Mouse (Mus musculus) limb, embryonic 14.5 days (tissue): ENCODE data around the gene Zfp345. TPM values are rescaled to one million over a fixed set of nuclear protein-coding genes. Genes with fewer than 3 reads are reported as not detected.
A peak's percentile ranks its signal among the peaks of the same experiment; 100 is the strongest.
"Not testable (repeated sequence)": the region's sequence is repeated elsewhere in the genome, so short reads cannot be mapped to it uniquely, and the experiment has no call there.

Source experiments
- ATAC-seq: fragments of 200-750 bp; cut with Nextera tagmentation; 2 replicates; pipeline ENCODE4 v1.8.0; 2017; ENCODE audit warnings: low read depth, moderate number of reproducible peaks, moderate TSS enrichment; ENCODE audit not compliant: low FRiP score
- DNase-seq: peaks from one replicate; pipeline ENCODE4 v3.0.0-alpha.2; 2015; ENCODE audit warnings: low spot score
- H3K27ac ChIP-seq: fragments of 300-500 bp; sonication (generic); replicated peaks from 2 replicates; pipeline ENCODE4 v1.5.1; 2014; ENCODE audit warnings: low read depth, mild to moderate bottlenecking, low read length, moderate library complexity, mixed read lengths
- H3K27me3 ChIP-seq: fragments of 300-500 bp; sonication (generic); 2 replicates; pipeline ENCODE4 v1.6.1; 2014; ENCODE audit warnings: low read length, mixed read lengths; ENCODE audit not compliant: control insufficient read depth, insufficient read depth
- H3K36me3 ChIP-seq: fragments of 300-500 bp; sonication (generic); 2 replicates; pipeline ENCODE4 v1.6.1; 2014; ENCODE audit warnings: mild to moderate bottlenecking, low read length, moderate library complexity, mixed read lengths; ENCODE audit not compliant: control insufficient read depth, insufficient read depth
- H3K4me1 ChIP-seq: fragments of 300-500 bp; sonication (generic); 2 replicates; pipeline ENCODE4 v1.6.1; 2014; ENCODE audit warnings: antibody characterized with exemption, low read length, mixed read lengths; ENCODE audit not compliant: control insufficient read depth, insufficient read depth
- H3K4me2 ChIP-seq: fragments of 300-500 bp; sonication (generic); replicated peaks from 2 replicates; pipeline ENCODE4 v1.6.1; 2014; ENCODE audit warnings: low read depth, mild to moderate bottlenecking, low read length, moderate library complexity; ENCODE audit not compliant: severe bottlenecking
- H3K4me3 ChIP-seq: fragments of 300-500 bp; sonication (generic); replicated peaks from 2 replicates; pipeline ENCODE4 v1.5.1; 2014; ENCODE audit warnings: low read length
- H3K9ac ChIP-seq: fragments of 300-500 bp; sonication (generic); 2 replicates; pipeline ENCODE4 v1.6.1; 2014; ENCODE audit warnings: mild to moderate bottlenecking, low read depth, low read length, moderate library complexity; ENCODE audit not compliant: severe bottlenecking
- H3K9me3 ChIP-seq: fragments of 300-500 bp; sonication (generic); 2 replicates; pipeline ENCODE4 v1.6.1; 2016; ENCODE audit warnings: low read length; ENCODE audit not compliant: control insufficient read depth
- POLR2A ChIP-seq: fragments of 200-500 bp; IDR thresholded peaks from 2 replicates; pipeline ENCODE4 v1.8.0; 2012; ENCODE audit warnings: inconsistent platforms, mild to moderate bottlenecking, moderate library complexity, borderline replicate concordance; ENCODE audit not compliant: insufficient read depth, insufficient read length; ENCODE audit errors: extremely low read depth
- WGBS: fragments of 180-500 bp; shearing (Covaris S2); extraction: QIAGEN DNeasy Blood & Tissue Kit; methylation state at CpG from one replicate; pipeline ENCODE4 v1.1.7; 2014; 5-methylcytosine and 5-hydroxymethylcytosine counted together
- polyA plus RNA-seq, 2 experiments: library from polyadenylated mRNA; depleted of rRNA in 1 of 2; stranded (reverse) in 1 of 2; unstranded in 1 of 2; fragments of >200 nt; fragmentation: Nextera tagmentation in 1 of 2; extraction: Ambion mirVana in 1 of 2; gene quantifications; 2 replicates each; pipeline versions ENCODE4 v1.2.1 to v1.2.3; 2012 to 2014

Zfp345 gene
- polyA plus RNA-seq (2012; rRNA removed) (0.05 and 0.06 TPM in 2 replicates), polyA plus RNA-seq (2014; fragmentation: Nextera tagmentation; extraction: Ambion mirVana) (not detected in 2 replicates)

GRCm38 (mm10) chr2:150484939-150485778 is at the start of gene Zfp345:
TSS of gene Zfp345 (minus strand) at chr2:150485091.
- DNase-seq, H3K36me3 ChIP-seq, H3K4me3 ChIP-seq, H3K27ac ChIP-seq, H3K4me2 ChIP-seq, H3K9ac ChIP-seq, H3K4me1 ChIP-seq, H3K9me3 ChIP-seq, ATAC-seq, H3K27me3 ChIP-seq: not testable (repeated sequence)
- WGBS: 69% methylated on average over 7 of the region's 8 CpGs

GRCm38 (mm10) chr2:150525703-150526207 is 40.9 kb upstream of the Zfp345 start:
- TF ChIP-seq POLR2A: no peak
- DNase-seq (no peak), ATAC-seq (no peak)
- no peak overlapping the region for H3K27ac ChIP-seq
- 4% methylated on average over 42 of the region's 42 CpGs for WGBS
- H3K27me3 ChIP-seq: peaks cover 14% of the 10 kb centered on the region
- peak overlapping the region; percentile 51 for H3K4me2 ChIP-seq
- peak overlapping the region; percentile 25; the same call in 1 of the 2 replicates for H3K9ac ChIP-seq
- no peaks in the 10 kb centered on the region for H3K36me3 ChIP-seq
- no peaks in the 10 kb centered on the region for H3K9me3 ChIP-seq
- peak overlapping the region; percentile 34 for H3K4me3 ChIP-seq
- no peaks in the 10 kb centered on the region for H3K4me1 ChIP-seq

- TF ChIP-seq POLR2A: no peak
- no peak for ATAC-seq
- no peak overlapping the region for H3K4me2 ChIP-seq
- 77% methylated on average over 3 of the region's 3 CpGs for whole genome bisulfite sequencing
- H3K36me3 ChIP-seq: no peaks in the 10 kb centered on the region
- no peaks in the 10 kb centered on the region for H3K9me3 ChIP-seq
- H3K9ac ChIP-seq: no peak overlapping the region
- H3K27me3 ChIP-seq: no peaks in the 10 kb centered on the region
- H3K27ac ChIP-seq: no peak overlapping the region
- no peaks in the 10 kb centered on the region for H3K4me1 ChIP-seq
- no peak overlapping the region for H3K4me3 ChIP-seq
- no peak for DNase-seq
These were observed 27.9 kb upstream of the Zfp345 start for GRCm38 (mm10) chr2:150512837-150513236.

GRCm38 (mm10) chr2:150500124-150500973 is 15.5 kb upstream of the Zfp345 start:
- H3K4me3 ChIP-seq: peak overlapping the region; percentile 26
- H3K4me2 ChIP-seq: peak overlapping the region; percentile 35; the same call in 1 of the 2 replicates
- not testable (repeated sequence) for H3K9ac ChIP-seq, H3K4me1 ChIP-seq, H3K27me3 ChIP-seq, DNase-seq, ATAC-seq, H3K9me3 ChIP-seq, H3K36me3 ChIP-seq, H3K27ac ChIP-seq
- WGBS: 39% methylated on average over 59 of the region's 60 CpGs

- no peak for TF ChIP-seq POLR2A
- no peak overlapping the region for H3K9ac ChIP-seq
- no peaks in the 10 kb centered on the region for H3K9me3 ChIP-seq
- H3K27ac ChIP-seq: no peak overlapping the region
- no peak for ATAC-seq
- no peak overlapping the region for H3K4me3 ChIP-seq
- DNase-seq: no peak
- no peaks in the 10 kb centered on the region for H3K4me1 ChIP-seq
- H3K36me3 ChIP-seq: no peaks in the 10 kb centered on the region
- no peak overlapping the region for H3K4me2 ChIP-seq
- no peaks in the 10 kb centered on the region for H3K27me3 ChIP-seq
- 73% methylated on average over 2 of the region's 2 CpGs for WGBS
These were observed 8.1 kb upstream of the Zfp345 start for GRCm38 (mm10) chr2:150493031-150493430.

- WGBS: 0% methylated on average over 18 of the region's 18 CpGs
- Histone ChIP-seq H3K27ac (peak within 1 kb of the TSS; percentile 43; the same call in 1 of the 2 replicates), H3K4me3 (peak within 1 kb of the TSS; percentile 44), H3K9ac (peak within 1 kb of the TSS; percentile 51; the same call in 1 of the 2 replicates), H3K4me2 (peak within 1 kb of the TSS; percentile 44)
- H3K36me3 ChIP-seq, H3K27me3 ChIP-seq, H3K4me1 ChIP-seq, H3K9me3 ChIP-seq: not testable (repeated sequence)
- peak; percentile 98 for ATAC-seq
- DNase-seq: peak; percentile 54
These were observed 33.5 kb downstream of the Zfp345 start, which contains the start of gene Zfp442 for GRCm38 (mm10) chr2:150451180-150451919. TSS of gene Zfp442 (minus strand) at chr2:150451486.

GRCm38 (mm10) chr2:150439084-150439483 is 45.8 kb downstream of the Zfp345 start:
- not testable (repeated sequence) for DNase-seq, H3K27me3 ChIP-seq, H3K9ac ChIP-seq, ATAC-seq, H3K36me3 ChIP-seq, H3K4me2 ChIP-seq, H3K27ac ChIP-seq, H3K4me3 ChIP-seq, H3K9me3 ChIP-seq, H3K4me1 ChIP-seq
- 100% methylated on average over 1 of the region's 1 CpGs for WGBS
